Comparison of ENCODE assay signal across 14 mouse cellular contexts in genomic region chr4:135291841-135292240, GRCm38 (mm10). TPM values are rescaled to one million over a fixed set of nuclear protein-coding genes. Genes with fewer than 3 reads are reported as not detected.
A peak's percentile ranks its signal among the peaks of the same experiment; 100 is the strongest.
DNase-seq lines count a peak whose midpoint lies in the region; ATAC-seq and TF ChIP-seq lines count a peak whose summit lies in the region.
"Had no signal": no experiment of that assay in that cellular context is flagged by ENCODE, and none has a peak within 500 bp of the region (broad histone marks: within the 10 kb centered on the region; RNA-seq: fewer than 3 reads in every experiment).

No protein-coding gene starts in this region.

- H3K36me3 ChIP-seq in heart, adult 2 months (ENCODE audit: control insufficient read depth, insufficient read depth, low read length): no peaks in the 10 kb centered on the region
- no peaks in the 10 kb centered on the region for H3K36me3 ChIP-seq in limb, embryonic 10.5 days
- H3K36me3 ChIP-seq in stomach, embryonic 15.5 days: no peaks in the 10 kb centered on the region
- H3K36me3 ChIP-seq in midbrain, embryonic 13.5 days: no peaks in the 10 kb centered on the region
- H3K36me3 ChIP-seq: embryonic facial prominence, embryonic 12.5 days; hindbrain, embryonic 12.5 days had no signal

- DNase-seq in heart, adult 2 months: no peak
- no peak for DNase-seq in heart, postnatal 14 days
- DNase-seq in layer of hippocampus, adult 2 months (ENCODE audit: low spot score in 2 of 2): no peak
- DNase-seq in layer of hippocampus, postnatal 10 days (ENCODE audit: low spot score in 2 of 2): no peak
- no peak for DNase-seq in limb, embryonic 10.5 days (ENCODE audit: low spot score)
- DNase-seq in left cerebral cortex, postnatal 4 days: no peak
- DNase-seq: cerebellum, postnatal 10 days; gastrocnemius, postnatal 10 days had no signal

- no peaks in the 10 kb centered on the region for H3K9me3 ChIP-seq in limb, embryonic 10.5 days (replicated peaks)
- no peaks in the 10 kb centered on the region for H3K9me3 ChIP-seq in stomach, embryonic 15.5 days
- H3K9me3 ChIP-seq in midbrain, embryonic 13.5 days: no peaks in the 10 kb centered on the region
- H3K9me3 ChIP-seq: embryonic facial prominence, embryonic 12.5 days; forebrain, embryonic 13.5 days; hindbrain, embryonic 12.5 days; megakaryocyte, embryonic 14.5 days had no signal

- TF ChIP-seq CTCF in heart, adult 2 months (IDR thresholded peaks at IDR 0.05): no peak
- no peak for TF ChIP-seq CTCF in layer of hippocampus, adult 2 months (conservative IDR thresholded peaks at IDR 0.05)

- WGBS in heart, adult 2 months: 35% methylated on average over 6 of the region's 6 CpGs
- WGBS in limb, embryonic 10.5 days: 59% methylated on average over 6 of the region's 6 CpGs
- 41% methylated on average over 6 of the region's 6 CpGs for WGBS in stomach, embryonic 15.5 days
- 55% methylated on average over 6 of the region's 6 CpGs for WGBS in midbrain, embryonic 13.5 days

- intact Hi-C loops in heart, adult 2 months (cut with DNase I): no loop called here
- intact Hi-C loops in heart, postnatal 14 days (cut with DNase I): no loop called here
- intact Hi-C loops in left cerebral cortex, postnatal 4 days (cut with DNase I): no loop called here

- H3K27ac ChIP-seq in heart, adult 2 months: peak overlapping the region; percentile 69
- peak overlapping the region; percentile 73 for H3K27ac ChIP-seq in layer of hippocampus, adult 2 months
- H3K27ac ChIP-seq in limb, embryonic 10.5 days: peak overlapping the region; percentile 26; the same call in 1 of the 2 replicates
- H3K27ac ChIP-seq in stomach, embryonic 15.5 days: no peak overlapping the region
- no peak overlapping the region for H3K27ac ChIP-seq in midbrain, embryonic 13.5 days
- H3K27ac ChIP-seq: embryonic facial prominence, embryonic 12.5 days; forebrain, embryonic 13.5 days; hindbrain, embryonic 12.5 days had no signal

- TF ChIP-seq POLR2A in heart, adult 2 months (IDR thresholded peaks at IDR 0.05; ENCODE audit: insufficient read depth, low read depth, low read length): no peak

- no peak overlapping the region; the same call in 1 of the 2 replicates for H3K4me3 ChIP-seq in heart, adult 2 months
- H3K4me3 ChIP-seq in layer of hippocampus, adult 2 months: no peak overlapping the region
- no peak overlapping the region for H3K4me3 ChIP-seq in limb, embryonic 10.5 days
- H3K4me3 ChIP-seq in stomach, embryonic 15.5 days (replicated peaks): no peak overlapping the region
- no peak overlapping the region for H3K4me3 ChIP-seq in midbrain, embryonic 13.5 days (replicated peaks)
- H3K4me3 ChIP-seq: embryonic facial prominence, embryonic 12.5 days; forebrain, embryonic 13.5 days; hindbrain, embryonic 12.5 days had no signal

- H3K4me2 ChIP-seq in stomach, embryonic 15.5 days: peak overlapping the region; percentile 44
- H3K4me2 ChIP-seq in midbrain, embryonic 13.5 days (replicated peaks): no peak overlapping the region
- H3K4me2 ChIP-seq: forebrain, embryonic 13.5 days; hindbrain, embryonic 12.5 days had no signal

- H3K4me1 ChIP-seq in heart, adult 2 months (ENCODE audit: control insufficient read depth, insufficient read depth, low read length): peaks cover 3% of the 10 kb centered on the region; the same call in 1 of the 2 replicates
- H3K4me1 ChIP-seq in limb, embryonic 10.5 days: peaks cover 21% of the 10 kb centered on the region
- peaks cover 18% of the 10 kb centered on the region for H3K4me1 ChIP-seq in stomach, embryonic 15.5 days
- peaks cover 3% of the 10 kb centered on the region; the same call in 1 of the 2 replicates for H3K4me1 ChIP-seq in midbrain, embryonic 13.5 days (replicated peaks)

- no peak overlapping the region for H3K9ac ChIP-seq in heart, adult 2 months (ENCODE audit: low read depth, low read length)
- no peak overlapping the region for H3K9ac ChIP-seq in stomach, embryonic 15.5 days
- H3K9ac ChIP-seq in midbrain, embryonic 13.5 days (replicated peaks): no peak overlapping the region
- H3K9ac ChIP-seq: embryonic facial prominence, embryonic 12.5 days; forebrain, embryonic 13.5 days; hindbrain, embryonic 12.5 days had no signal

- no peaks in the 10 kb centered on the region for H3K27me3 ChIP-seq in heart, adult 2 months (ENCODE audit: control insufficient read depth, insufficient read depth, low read length)
- H3K27me3 ChIP-seq in limb, embryonic 10.5 days (ENCODE audit: low read depth, poor library complexity, severe bottlenecking): 0 out of 2 replicates have a peak, but pooled peaks cover 6% of the 10 kb centered on the region
- H3K27me3 ChIP-seq in stomach, embryonic 15.5 days (replicated peaks): no peaks in the 10 kb centered on the region
- H3K27me3 ChIP-seq in midbrain, embryonic 13.5 days: no peaks in the 10 kb centered on the region
- H3K27me3 ChIP-seq: embryonic facial prominence, embryonic 12.5 days; hindbrain, embryonic 12.5 days; megakaryocyte, embryonic 14.5 days had no signal

- ATAC-seq in stomach, embryonic 15.5 days (ENCODE audit: insufficient read depth, low FRiP score, low read depth): no peak
- ATAC-seq in midbrain, embryonic 13.5 days: no peak
- ATAC-seq: forebrain, embryonic 13.5 days had no signal

- TF ChIP-seq EP300 in heart, adult 2 months (IDR thresholded peaks at IDR 0.05; ENCODE audit: insufficient read depth, low read depth, low read length): no peak

- H3K79me2 ChIP-seq in heart, adult 2 months (replicated peaks; ENCODE audit: control insufficient read depth, insufficient read depth, low read length): no peaks in the 10 kb centered on the region

RNA-seq across cellular contexts. Expression of gene Clic4, which starts 19.2 kb away (rescaled TPM):
- total RNA-seq in heart, adult 2 months (2021): 100 to 1,000 TPM; 248 to 249 TPM
- polyA plus RNA-seq in heart, adult 2 months (2012; rRNA removed): 148 and 227 TPM in 2 replicates
- total RNA-seq in heart, postnatal 14 days (2021): 100 to 1,000 TPM; 251 to 264 TPM
- 10 to 100 TPM; 31.2 to 34.2 TPM for total RNA-seq in layer of hippocampus, adult 2 months (2021)
- total RNA-seq in layer of hippocampus, postnatal 10 days (2021): 10 to 100 TPM; 31.0 to 31.6 TPM
- 208 and 220 TPM in 2 replicates for polyA plus RNA-seq in limb, embryonic 10.5 days (2016; fragmentation: Nextera tagmentation; extraction: Ambion mirVana)
- polyA plus RNA-seq in stomach, embryonic 15.5 days (2015; fragmentation: Nextera tagmentation; extraction: Ambion mirVana): 141 and 144 TPM in 2 replicates
- 95.1 and 108 TPM in 2 replicates for polyA plus RNA-seq in midbrain, embryonic 13.5 days (2015; fragmentation: Nextera tagmentation; extraction: Ambion mirVana)
- 10 to 100 TPM; 27.6 to 27.8 TPM for total RNA-seq in left cerebral cortex, postnatal 4 days (2021)

Comparison
In these comparisons a context has a peak if more than half of its experiments do, and no peak if none do; other contexts are left out.
1. H3K27ac ChIP-seq: peak in heart, adult 2 months (single experiment), layer of hippocampus, adult 2 months (single experiment) and limb, embryonic 10.5 days (single experiment); none in stomach, embryonic 15.5 days (single experiment) and midbrain, embryonic 13.5 days (single experiment).
2. RNA of gene Clic4, which starts 19.2 kb away (total RNA-seq): 251 to 264 TPM in heart, postnatal 14 days and 248 to 249 TPM in heart, adult 2 months; 31.2 to 34.2 TPM in layer of hippocampus, adult 2 months, 31.0 to 31.6 TPM in layer of hippocampus, postnatal 10 days and 27.6 to 27.8 TPM in left cerebral cortex, postnatal 4 days; every median in the first group is over 4 times any median in the second.